Mouse (Mus musculus): ENCODE measurements at regions not wholly inside any gene's neighbourhood (a gene's known extent, or its start where the extent isn't known, plus 50 kb on each side); places are given as distances from the start of the nearest gene placed in this dataset.

GRCm38 (mm10) chr7:121257466-121257865, 134.2 kb upstream of the Hs3st2 start:
- TF ChIP-seq ZNF384 (IDR thresholded peaks at IDR 0.05; ENCODE audit: low read depth, low read length) (no peak), ZC3H11A (IDR thresholded peaks at IDR 0.05; ENCODE audit: borderline replicate concordance, low read depth, low read length) (no peak), CHD2 (IDR thresholded peaks at IDR 0.05; ENCODE audit: low read depth, low read length) (no peak)

Measured in ES-E14 (cell line).